Mouse (Mus musculus) neural tube, embryonic 14.5 days (tissue): ENCODE data around the gene Iqsec3. TPM values are rescaled to one million over a fixed set of nuclear protein-coding genes. Genes with fewer than 3 reads are reported as not detected.
A peak's percentile ranks its signal among the peaks of the same experiment; 100 is the strongest.

Experiments
- ATAC-seq: fragments of 200-750 bp; cut with Nextera tagmentation; 2 replicates; pipeline ENCODE4 v1.8.0; 2017; ENCODE audit warnings: low read depth, mild to moderate bottlenecking, moderate TSS enrichment, moderate library complexity
- H3K27ac ChIP-seq: fragments of 300-500 bp; sonication (generic); 2 replicates; pipeline ENCODE4 v1.5.1; 2014; ENCODE audit warnings: low read depth, mild to moderate bottlenecking, control low read depth, low read length, moderate library complexity, mixed read lengths
- H3K27me3 ChIP-seq: fragments of 300-500 bp; sonication (generic); 2 replicates; pipeline ENCODE4 v1.6.1; 2014; ENCODE audit warnings: low read length; ENCODE audit not compliant: control insufficient read depth, insufficient read depth
- H3K36me3 ChIP-seq: fragments of 300-500 bp; sonication (generic); 2 replicates; pipeline ENCODE4 v1.6.1; 2014; ENCODE audit warnings: low read length, mixed read lengths; ENCODE audit not compliant: control insufficient read depth, insufficient read depth
- H3K4me1 ChIP-seq: fragments of 300-500 bp; sonication (generic); 2 replicates; pipeline ENCODE4 v1.6.1; 2014; ENCODE audit warnings: low read length; ENCODE audit not compliant: control insufficient read depth, insufficient read depth
- H3K4me2 ChIP-seq: fragments of 300-500 bp; sonication (generic); 2 replicates; pipeline ENCODE4 v1.6.1; 2014; ENCODE audit warnings: mild to moderate bottlenecking, low read depth, low read length, control low read depth
- H3K4me3 ChIP-seq: fragments of 300-500 bp; sonication (generic); 2 replicates; pipeline ENCODE4 v1.5.1; 2014; ENCODE audit warnings: low read depth, low read length, control low read depth, mixed read lengths
- H3K9ac ChIP-seq: fragments of 300-500 bp; sonication (generic); replicated peaks from 2 replicates; pipeline ENCODE4 v1.6.1; 2014; ENCODE audit warnings: low read depth, mild to moderate bottlenecking, control low read depth, low read length, mixed read lengths
- H3K9me3 ChIP-seq: fragments of 300-500 bp; sonication (generic); 2 replicates; pipeline ENCODE4 v1.6.1; 2016; ENCODE audit warnings: low read length; ENCODE audit not compliant: control insufficient read depth
- WGBS: fragments of 180-500 bp; shearing (Covaris S2); extraction: QIAGEN DNeasy Blood & Tissue Kit; methylation state at CpG from one replicate; pipeline ENCODE4 v1.1.7; 2014; 5-methylcytosine and 5-hydroxymethylcytosine counted together
- polyA plus RNA-seq: library from polyadenylated mRNA; unstranded; fragments of >200 nt; fragmentation: Nextera tagmentation; extraction: Ambion mirVana; gene quantifications from 2 replicates; pipeline ENCODE4 v1.2.1, GENCODE M21; 2014

The Iqsec3 gene
- 20.0 and 22.8 TPM in 2 replicates for polyA plus RNA-seq

DNA sequence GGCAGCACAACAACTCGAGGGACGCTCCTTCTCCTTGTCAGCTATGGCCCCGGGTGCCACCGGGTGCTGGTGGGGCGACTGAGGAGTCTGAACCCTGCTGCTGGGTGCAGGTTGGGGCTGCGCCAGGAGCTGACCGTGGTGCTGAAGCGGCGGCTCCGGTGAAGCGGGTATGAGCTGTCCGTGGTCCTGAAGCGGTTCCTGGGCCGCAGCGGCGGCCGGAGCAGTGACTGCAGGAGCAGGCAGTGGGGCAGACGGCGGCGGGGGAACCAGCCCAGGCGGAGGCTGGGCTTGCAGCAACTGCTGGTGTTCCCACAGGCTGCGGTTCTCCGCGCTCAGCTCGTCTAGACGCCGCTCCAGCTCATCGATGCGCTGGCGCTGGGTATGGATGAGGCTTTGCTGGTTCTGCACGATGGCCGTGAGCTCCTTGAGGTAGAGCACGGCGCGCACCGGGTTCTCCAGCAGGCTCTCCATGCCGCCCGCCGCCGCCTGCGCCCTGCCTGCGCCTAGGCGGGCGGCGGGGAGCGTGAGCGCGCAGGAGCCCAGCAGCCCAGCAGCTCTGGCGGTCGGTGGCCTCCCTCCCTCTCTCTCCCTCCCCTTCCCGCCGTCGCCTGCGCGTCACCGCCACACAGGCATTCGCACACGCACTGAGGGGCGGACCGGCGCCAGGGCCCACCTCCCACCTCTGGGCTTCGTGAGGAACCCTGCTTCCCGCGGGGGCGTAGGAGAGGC lies at the start of gene Iqsec3:
TSS of gene Iqsec3 (minus strand) at position 586 of the 729 bp plus-strand sequence.
- peak; percentile 97 for ATAC-seq
- peak within 1 kb of the TSS; percentile 80 for H3K9ac ChIP-seq
- peak within 1 kb of the TSS; percentile 71 for H3K4me3 ChIP-seq
- peaks cover 8% of the 10 kb centered on the region; the same call in 1 of the 2 replicates for H3K4me1 ChIP-seq
- no peaks in the 10 kb centered on the region; the same call in 1 of the 2 replicates for H3K27me3 ChIP-seq
- H3K4me2 ChIP-seq, result peak within 1 kb of the TSS; percentile 76
- no peaks in the 10 kb centered on the region for H3K36me3 ChIP-seq
- under 1% methylated on average over 60 of the region's 65 CpGs for WGBS
- no peaks in the 10 kb centered on the region for H3K9me3 ChIP-seq
- H3K27ac ChIP-seq, result peak within 1 kb of the TSS; percentile 93

DNA sequence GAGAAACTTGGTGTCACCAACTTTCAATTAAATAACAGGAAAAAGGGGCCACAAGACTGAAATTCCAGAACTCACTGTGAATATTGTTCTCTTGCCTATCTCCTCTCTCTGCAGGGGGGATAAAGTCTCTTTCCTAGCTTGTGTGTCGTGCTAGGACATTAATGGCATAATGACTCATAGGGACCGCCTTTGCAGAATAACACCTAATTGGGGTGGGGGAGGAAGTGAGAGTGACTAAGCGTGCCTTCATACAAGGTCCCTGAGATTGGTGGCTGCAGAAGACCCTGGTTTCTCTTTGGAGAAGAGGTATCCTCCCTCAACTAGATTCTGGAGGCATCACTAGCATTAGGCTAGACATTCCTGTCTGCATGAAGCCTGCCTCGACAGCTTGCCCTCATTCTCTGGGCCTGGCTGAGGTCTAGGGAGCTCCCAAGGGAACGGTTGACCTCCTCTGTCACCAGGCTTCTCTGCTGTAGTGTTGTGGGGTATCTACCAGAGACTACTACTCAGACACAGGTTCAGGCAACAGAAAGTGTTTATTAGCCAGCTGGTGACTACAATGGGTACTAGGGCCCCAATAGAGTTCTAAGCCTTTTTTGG lies 48.7 kb upstream of the Iqsec3 start:
- H3K4me3 ChIP-seq, result no peak overlapping the region
- no peaks in the 10 kb centered on the region for H3K27me3 ChIP-seq
- no peaks in the 10 kb centered on the region for H3K9me3 ChIP-seq
- no peak overlapping the region for H3K9ac ChIP-seq
- H3K4me2 ChIP-seq, result no peak overlapping the region
- 0 out of 2 replicates have a peak, but pooled peaks cover 5% of the 10 kb centered on the region for H3K4me1 ChIP-seq
- ATAC-seq, result no peak
- WGBS, result 80% methylated on average over 5 of the region's 5 CpGs
- no peaks in the 10 kb centered on the region for H3K36me3 ChIP-seq
- H3K27ac ChIP-seq, result no peak overlapping the region

- Histone ChIP-seq H3K36me3 (no peaks in the 10 kb centered on the region), H3K4me2 (no peak overlapping the region)
Observed at GRCm38 (mm10) chr6:121521030-121521429, 47.6 kb upstream of the Iqsec3 start.

GRCm38 (mm10) chr6:121519896-121520295 lies 46.4 kb upstream of the Iqsec3 start:
- H3K9ac ChIP-seq, result no peak overlapping the region

More at GRCm38 (mm10) chr6:121521030-121521429, 47.6 kb upstream of the Iqsec3 start:
- H3K9ac ChIP-seq, result no peak overlapping the region
- ATAC-seq, result no peak
- no peaks in the 10 kb centered on the region for H3K27me3 ChIP-seq
- H3K4me1 ChIP-seq, result 0 out of 2 replicates have a peak, but pooled peaks cover 5% of the 10 kb centered on the region
- H3K9me3 ChIP-seq, result no peaks in the 10 kb centered on the region
- no peak overlapping the region for H3K4me3 ChIP-seq
- WGBS, result 78% methylated on average over 3 of the region's 3 CpGs
- H3K27ac ChIP-seq, result no peak overlapping the region

GRCm38 (mm10) chr6:121519266-121519810 lies 45.9 kb upstream of the Iqsec3 start:
- Histone ChIP-seq H3K4me2 (no peak overlapping the region), H3K9me3 (no peaks in the 10 kb centered on the region), H3K27ac (no peak overlapping the region), H3K36me3 (no peaks in the 10 kb centered on the region), H3K9ac (no peak overlapping the region), H3K27me3 (no peaks in the 10 kb centered on the region), H3K4me3 (no peak overlapping the region), H3K4me1 (0 out of 2 replicates have a peak, but pooled peaks cover 4% of the 10 kb centered on the region)
- 73% methylated on average over 5 of the region's 5 CpGs for WGBS
- no peak for ATAC-seq

More at GRCm38 (mm10) chr6:121519896-121520295, 46.4 kb upstream of the Iqsec3 start:
- H3K27me3 ChIP-seq, result no peaks in the 10 kb centered on the region
- ATAC-seq, result no peak
- 67% methylated on average over 2 of the region's 2 CpGs for WGBS
- no peaks in the 10 kb centered on the region for H3K9me3 ChIP-seq
- H3K36me3 ChIP-seq, result no peaks in the 10 kb centered on the region
- H3K4me2 ChIP-seq, result no peak overlapping the region
- 0 out of 2 replicates have a peak, but pooled peaks cover 5% of the 10 kb centered on the region for H3K4me1 ChIP-seq
- H3K4me3 ChIP-seq, result no peak overlapping the region
- H3K27ac ChIP-seq, result no peak overlapping the region

GRCm38 (mm10) chr6:121517726-121518125 lies 44.2 kb upstream of the Iqsec3 start:
- no peak overlapping the region for H3K27ac ChIP-seq
- H3K4me3 ChIP-seq, result no peak overlapping the region
- H3K4me1 ChIP-seq, result no peaks in the 10 kb centered on the region
- ATAC-seq, result no peak
- H3K4me2 ChIP-seq, result no peak overlapping the region
- H3K36me3 ChIP-seq, result no peaks in the 10 kb centered on the region
- WGBS, result 70% methylated on average over 6 of the region's 6 CpGs
- no peak overlapping the region for H3K9ac ChIP-seq
- no peaks in the 10 kb centered on the region for H3K9me3 ChIP-seq
- H3K27me3 ChIP-seq, result no peaks in the 10 kb centered on the region

DNA sequence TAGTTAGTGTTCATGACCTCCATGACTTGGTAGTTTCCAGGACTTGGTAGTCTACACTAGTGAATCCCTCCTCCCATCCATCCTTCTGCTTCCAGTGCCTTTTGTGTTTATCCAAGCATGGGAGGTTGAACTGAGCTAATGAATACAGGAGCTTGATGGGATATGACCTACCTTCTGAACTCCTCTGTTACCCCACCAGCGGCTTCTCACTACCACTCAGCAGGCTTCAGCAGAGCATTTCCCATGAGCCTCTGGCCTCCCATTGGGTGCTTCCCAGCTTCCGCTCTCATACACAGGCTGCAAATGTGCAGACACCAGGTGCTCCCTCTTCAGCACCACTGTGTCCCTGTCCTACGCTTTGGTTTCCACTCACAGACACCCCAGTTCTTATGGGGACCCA lies 36.9 kb upstream of the Iqsec3 start:
- peak; percentile 49; the same call in 1 of the 2 replicates for ATAC-seq
- WGBS, result 90% methylated on average over 3 of the region's 3 CpGs
- Histone ChIP-seq H3K27me3 (no peaks in the 10 kb centered on the region), H3K9ac (no peak overlapping the region), H3K36me3 (no peaks in the 10 kb centered on the region), H3K4me3 (no peak overlapping the region), H3K4me1 (0 out of 2 replicates have a peak, but pooled peaks cover 5% of the 10 kb centered on the region), H3K27ac (no peak overlapping the region), H3K4me2 (no peak overlapping the region), H3K9me3 (no peaks in the 10 kb centered on the region)

GRCm38 (mm10) chr6:121509871-121510270 lies 36.4 kb upstream of the Iqsec3 start:
- H3K9me3 ChIP-seq, result no peaks in the 10 kb centered on the region
- WGBS, result 62% methylated on average over 7 of the region's 7 CpGs
- H3K4me2 ChIP-seq, result no peak overlapping the region
- no peaks in the 10 kb centered on the region for H3K36me3 ChIP-seq
- H3K27ac ChIP-seq, result no peak overlapping the region
- no peak overlapping the region for H3K9ac ChIP-seq
- no peak overlapping the region for H3K4me3 ChIP-seq
- H3K27me3 ChIP-seq, result no peaks in the 10 kb centered on the region
- ATAC-seq, result peak; percentile 41
- 0 out of 2 replicates have a peak, but pooled peaks cover 5% of the 10 kb centered on the region for H3K4me1 ChIP-seq

DNA sequence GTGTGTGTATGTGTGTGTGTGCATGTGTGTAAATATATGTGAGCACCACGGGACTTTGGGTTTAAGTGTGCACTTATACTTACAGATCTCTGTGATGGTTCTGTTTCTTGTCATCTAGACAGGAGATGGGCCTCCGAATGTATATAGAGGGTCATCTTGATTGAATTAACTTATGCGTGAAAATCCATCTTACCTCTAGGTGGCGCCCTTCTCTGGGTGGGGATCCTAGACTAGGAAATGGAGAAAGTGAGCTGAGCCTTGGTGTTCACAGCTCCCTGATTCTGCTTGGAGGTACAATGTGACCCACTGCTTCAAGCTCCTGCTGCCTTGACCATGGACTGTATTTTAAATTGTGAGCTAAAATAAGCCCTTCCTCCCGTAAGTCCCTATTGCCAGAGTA lies 34.8 kb upstream of the Iqsec3 start:
- Histone ChIP-seq H3K4me3 (no peak overlapping the region), H3K4me2 (no peak overlapping the region), H3K9me3 (no peaks in the 10 kb centered on the region), H3K27ac (no peak overlapping the region), H3K4me1 (0 out of 2 replicates have a peak, but pooled peaks cover 5% of the 10 kb centered on the region), H3K9ac (no peak overlapping the region), H3K36me3 (no peaks in the 10 kb centered on the region), H3K27me3 (no peaks in the 10 kb centered on the region)
- ATAC-seq, result no peak
- WGBS, result 71% methylated on average over 5 of the region's 5 CpGs
